Mouse (Mus musculus) bone marrow macrophage, adult 2 months (primary cell): ENCODE results near the gene Gpx4. TPM values are rescaled to one million over a fixed set of nuclear protein-coding genes. Genes with fewer than 3 reads are reported as not detected.
A peak's percentile ranks its signal among the peaks of the same experiment; 100 is the strongest.

Experiments
- H3K27ac ChIP-seq: 2 replicates; pipeline ENCODE4 v1.5.1; 2012; ENCODE audit warnings: low read depth, low read length; ENCODE audit not compliant: insufficient read depth
- H3K4me1 ChIP-seq: 2 replicates; pipeline ENCODE4 v1.6.1; 2012; ENCODE audit warnings: low read length; ENCODE audit not compliant: control insufficient read depth, insufficient read depth
- H3K4me3 ChIP-seq: 2 replicates; pipeline ENCODE4 v1.5.1; 2012; ENCODE audit warnings: mild to moderate bottlenecking, low read length, moderate library complexity; ENCODE audit not compliant: insufficient read depth
- CTCF ChIP-seq: IDR thresholded peaks from 2 replicates; pipeline ENCODE4 v1.5.1; 2012; ENCODE audit warnings: low read depth, mild to moderate bottlenecking, low read length, moderate library complexity
- POLR2A ChIP-seq: IDR thresholded peaks from 2 replicates; pipeline ENCODE4 v1.6.1; 2012; ENCODE audit warnings: mild to moderate bottlenecking, low read depth, low read length, borderline replicate concordance
- polyA plus RNA-seq: library from polyadenylated mRNA; stranded (reverse); fragments of >200 nt; gene quantifications from 2 replicates; pipeline ENCODE4 v1.2.4, GENCODE M21; 2012; ENCODE audit not compliant: missing spikeins, insufficient read depth, insufficient read length

The Gpx4 gene
- polyA plus RNA-seq, 1 experiment = 322 TPM

GRCm38 (mm10) chr10:80070837-80071515 is 24.0 kb downstream of the Gpx4 start:
- TF ChIP-seq POLR2A (no peak), CTCF (no peak)
- H3K4me1 ChIP-seq = peaks cover 46% of the 10 kb centered on the region
- H3K4me3 ChIP-seq = peak overlapping the region; percentile 1; the same call in 1 of the 2 replicates
- peak overlapping the region; percentile 85 for H3K27ac ChIP-seq

- peaks cover 51% of the 10 kb centered on the region for H3K4me1 ChIP-seq
- H3K27ac ChIP-seq = peak overlapping the region; percentile 85
- TF ChIP-seq CTCF = no peak
- TF ChIP-seq POLR2A = no peak
- peak overlapping the region; percentile 1; the same call in 1 of the 2 replicates for H3K4me3 ChIP-seq
These were observed 24.5 kb downstream of the Gpx4 start for GRCm38 (mm10) chr10:80071516-80071900.

- Histone ChIP-seq H3K27ac (peak overlapping the region; percentile 85; the same call in 1 of the 2 replicates), H3K4me3 (no peak overlapping the region), H3K4me1 (peaks cover 51% of the 10 kb centered on the region)
- TF ChIP-seq CTCF = no peak
These were observed 25.9 kb downstream of the Gpx4 start for GRCm38 (mm10) chr10:80072623-80073489.

- H3K4me1 ChIP-seq = peaks cover 44% of the 10 kb centered on the region
- no peak for TF ChIP-seq CTCF
- peak; percentile 69; the same call in 1 of the 2 replicates for TF ChIP-seq POLR2A
These were observed 28.0 kb downstream of the Gpx4 start for GRCm38 (mm10) chr10:80074813-80075601.

GRCm38 (mm10) chr10:80075924-80076323 is 29.0 kb downstream of the Gpx4 start:
- TF ChIP-seq POLR2A = no peak
- no peak for TF ChIP-seq CTCF
- Histone ChIP-seq H3K4me1 (peaks cover 43% of the 10 kb centered on the region), H3K27ac (peak overlapping the region; percentile 30), H3K4me3 (no peak overlapping the region)

More at GRCm38 (mm10) chr10:80074813-80075601, 28.0 kb downstream of the Gpx4 start:
- Histone ChIP-seq H3K4me3 (peak overlapping the region; percentile 68), H3K27ac (peak overlapping the region; percentile 79)

- Histone ChIP-seq H3K4me1 (peaks cover 46% of the 10 kb centered on the region), H3K27ac (no peak overlapping the region), H3K4me3 (no peak overlapping the region)
- no peak for TF ChIP-seq CTCF
These were observed 29.4 kb downstream of the Gpx4 start for GRCm38 (mm10) chr10:80076386-80076785.

GRCm38 (mm10) chr10:80077312-80077711 is 30.3 kb downstream of the Gpx4 start:
- TF ChIP-seq POLR2A (no peak), CTCF (no peak)
- peaks cover 36% of the 10 kb centered on the region for H3K4me1 ChIP-seq
- no peak overlapping the region for H3K4me3 ChIP-seq
- no peak overlapping the region for H3K27ac ChIP-seq

- H3K27ac ChIP-seq = no peak overlapping the region
These were observed 31.4 kb downstream of the Gpx4 start for GRCm38 (mm10) chr10:80078366-80078765.

GRCm38 (mm10) chr10:80080396-80081070 is 33.6 kb downstream of the Gpx4 start:
- Histone ChIP-seq H3K4me3 (no peak overlapping the region), H3K27ac (no peak overlapping the region), H3K4me1 (peaks cover 18% of the 10 kb centered on the region)
- TF ChIP-seq CTCF (no peak), POLR2A (no peak)

More at GRCm38 (mm10) chr10:80078366-80078765, 31.4 kb downstream of the Gpx4 start:
- Histone ChIP-seq H3K4me3 (no peak overlapping the region), H3K4me1 (peaks cover 26% of the 10 kb centered on the region)
- TF ChIP-seq POLR2A (no peak), CTCF (no peak)

- TF ChIP-seq POLR2A (no peak), CTCF (no peak)
- H3K4me3 ChIP-seq = no peak overlapping the region
- H3K27ac ChIP-seq = no peak overlapping the region
- H3K4me1 ChIP-seq = peaks cover 13% of the 10 kb centered on the region
These were observed 34.1 kb downstream of the Gpx4 start for GRCm38 (mm10) chr10:80081075-80081474.
